Mouse (Mus musculus): Measurements from ENCODE around the gene Ccdc88b. TPM values are rescaled to one million over a fixed set of nuclear protein-coding genes. Genes with fewer than 3 reads are reported as not detected.
A peak's percentile ranks its signal among the peaks of the same experiment; 100 is the strongest.

Ccdc88b gene
- polyA plus RNA-seq, 1 experiment, result 1.1 TPM

- no peak overlapping the region for H3K9ac ChIP-seq (ENCODE audit: low read depth, poor library complexity, severe bottlenecking)
- no peak overlapping the region for H3K4me3 ChIP-seq (ENCODE audit: low read depth, low read length)
- H3K4me1 ChIP-seq (ENCODE audit: control insufficient read depth, insufficient read depth, low read length), result no peaks in the 10 kb centered on the region
- no peaks in the 10 kb centered on the region for H3K27me3 ChIP-seq (ENCODE audit: control insufficient read depth, insufficient read depth, low read length, poor library complexity, severe bottlenecking)
- peaks cover 10% of the 10 kb centered on the region for H3K9me3 ChIP-seq (replicated peaks; ENCODE audit: control insufficient read depth, insufficient read depth, low read length, poor library complexity, severe bottlenecking)
- no peak for TF ChIP-seq POLR2A (IDR thresholded peaks at IDR 0.05; ENCODE audit: insufficient read depth, low read length)
- TF ChIP-seq EP300 (IDR thresholded peaks at IDR 0.05; ENCODE audit: insufficient read depth, low read depth, low read length), result no peak
- no peak for TF ChIP-seq CTCF (IDR thresholded peaks at IDR 0.05; ENCODE audit: low read depth, low read length)
- no peaks in the 10 kb centered on the region for H3K36me3 ChIP-seq (ENCODE audit: control insufficient read depth, insufficient read depth, low read length, poor library complexity, severe bottlenecking)
- H3K27ac ChIP-seq (ENCODE audit: insufficient read depth, low read length), result no peak overlapping the region
These were observed 2.7 kb upstream of the Ccdc88b start for GRCm38 (mm10) chr19:6860706-6861105.

GRCm38 (mm10) chr19:6859971-6860370 lies 2.0 kb upstream of the Ccdc88b start:
- Histone ChIP-seq H3K36me3 (ENCODE audit: control insufficient read depth, insufficient read depth, low read length, poor library complexity, severe bottlenecking) (no peaks in the 10 kb centered on the region), H3K4me1 (ENCODE audit: control insufficient read depth, insufficient read depth, low read length) (no peaks in the 10 kb centered on the region), H3K27ac (ENCODE audit: insufficient read depth, low read length) (no peak overlapping the region), H3K27me3 (ENCODE audit: control insufficient read depth, insufficient read depth, low read length, poor library complexity, severe bottlenecking) (no peaks in the 10 kb centered on the region), H3K9me3 (replicated peaks; ENCODE audit: control insufficient read depth, insufficient read depth, low read length, poor library complexity, severe bottlenecking) (peaks cover 10% of the 10 kb centered on the region), H3K9ac (ENCODE audit: low read depth, poor library complexity, severe bottlenecking) (no peak overlapping the region), H3K4me3 (ENCODE audit: low read depth, low read length) (no peak overlapping the region)
- TF ChIP-seq POLR2A (IDR thresholded peaks at IDR 0.05; ENCODE audit: insufficient read depth, low read length) (no peak), CTCF (IDR thresholded peaks at IDR 0.05; ENCODE audit: low read depth, low read length) (no peak), EP300 (IDR thresholded peaks at IDR 0.05; ENCODE audit: insufficient read depth, low read depth, low read length) (no peak)

- no peaks in the 10 kb centered on the region for H3K27me3 ChIP-seq (ENCODE audit: control insufficient read depth, insufficient read depth, low read length, poor library complexity, severe bottlenecking)
- no peak overlapping the region for H3K4me3 ChIP-seq (ENCODE audit: low read depth, low read length)
- H3K27ac ChIP-seq (ENCODE audit: insufficient read depth, low read length), result no peak overlapping the region
- H3K9me3 ChIP-seq (replicated peaks; ENCODE audit: control insufficient read depth, insufficient read depth, low read length, poor library complexity, severe bottlenecking), result 0 out of 2 replicates have a peak, but pooled peaks cover 2% of the 10 kb centered on the region
- no peaks in the 10 kb centered on the region for H3K4me1 ChIP-seq (ENCODE audit: control insufficient read depth, insufficient read depth, low read length)
- TF ChIP-seq CTCF (IDR thresholded peaks at IDR 0.05; ENCODE audit: low read depth, low read length) (no peak), EP300 (IDR thresholded peaks at IDR 0.05; ENCODE audit: insufficient read depth, low read depth, low read length) (no peak), POLR2A (IDR thresholded peaks at IDR 0.05; ENCODE audit: insufficient read depth, low read length) (no peak)
- no peak overlapping the region for H3K9ac ChIP-seq (ENCODE audit: low read depth, poor library complexity, severe bottlenecking)
- H3K36me3 ChIP-seq (ENCODE audit: control insufficient read depth, insufficient read depth, low read length, poor library complexity, severe bottlenecking), result no peaks in the 10 kb centered on the region
These were observed 1.1 kb upstream of the Ccdc88b start for GRCm38 (mm10) chr19:6859032-6859651.

GRCm38 (mm10) chr19:6857391-6858005 lies 513 bp downstream of the Ccdc88b start:
- no peaks in the 10 kb centered on the region for H3K4me1 ChIP-seq (ENCODE audit: control insufficient read depth, insufficient read depth, low read length)
- no peaks in the 10 kb centered on the region for H3K27me3 ChIP-seq (ENCODE audit: control insufficient read depth, insufficient read depth, low read length, poor library complexity, severe bottlenecking)
- H3K4me3 ChIP-seq (ENCODE audit: low read depth, low read length), result no peak overlapping the region
- no peaks in the 10 kb centered on the region for H3K36me3 ChIP-seq (ENCODE audit: control insufficient read depth, insufficient read depth, low read length, poor library complexity, severe bottlenecking)
- no peak overlapping the region for H3K27ac ChIP-seq (ENCODE audit: insufficient read depth, low read length)
- H3K9ac ChIP-seq (ENCODE audit: low read depth, poor library complexity, severe bottlenecking), result no peak overlapping the region
- H3K9me3 ChIP-seq (replicated peaks; ENCODE audit: control insufficient read depth, insufficient read depth, low read length, poor library complexity, severe bottlenecking), result no peaks in the 10 kb centered on the region
- TF ChIP-seq EP300 (IDR thresholded peaks at IDR 0.05; ENCODE audit: insufficient read depth, low read depth, low read length), result no peak
- TF ChIP-seq POLR2A (IDR thresholded peaks at IDR 0.05; ENCODE audit: insufficient read depth, low read length), result no peak
- TF ChIP-seq CTCF (IDR thresholded peaks at IDR 0.05; ENCODE audit: low read depth, low read length), result no peak

GRCm38 (mm10) chr19:6857003-6857360 lies 1.0 kb downstream of the Ccdc88b start:
- no peak overlapping the region for H3K9ac ChIP-seq (ENCODE audit: low read depth, poor library complexity, severe bottlenecking)
- H3K4me3 ChIP-seq (ENCODE audit: low read depth, low read length), result no peak overlapping the region
- H3K36me3 ChIP-seq (ENCODE audit: control insufficient read depth, insufficient read depth, low read length, poor library complexity, severe bottlenecking), result no peaks in the 10 kb centered on the region
- TF ChIP-seq POLR2A (IDR thresholded peaks at IDR 0.05; ENCODE audit: insufficient read depth, low read length) (no peak), CTCF (IDR thresholded peaks at IDR 0.05; ENCODE audit: low read depth, low read length) (no peak), EP300 (IDR thresholded peaks at IDR 0.05; ENCODE audit: insufficient read depth, low read depth, low read length) (no peak)
- H3K9me3 ChIP-seq (replicated peaks; ENCODE audit: control insufficient read depth, insufficient read depth, low read length, poor library complexity, severe bottlenecking), result no peaks in the 10 kb centered on the region
- no peaks in the 10 kb centered on the region for H3K27me3 ChIP-seq (ENCODE audit: control insufficient read depth, insufficient read depth, low read length, poor library complexity, severe bottlenecking)
- H3K4me1 ChIP-seq (ENCODE audit: control insufficient read depth, insufficient read depth, low read length), result no peaks in the 10 kb centered on the region
- H3K27ac ChIP-seq (ENCODE audit: insufficient read depth, low read length), result no peak overlapping the region

- Histone ChIP-seq H3K36me3 (ENCODE audit: control insufficient read depth, insufficient read depth, low read length, poor library complexity, severe bottlenecking) (no peaks in the 10 kb centered on the region), H3K4me1 (ENCODE audit: control insufficient read depth, insufficient read depth, low read length) (no peaks in the 10 kb centered on the region), H3K27me3 (ENCODE audit: control insufficient read depth, insufficient read depth, low read length, poor library complexity, severe bottlenecking) (no peaks in the 10 kb centered on the region), H3K4me3 (ENCODE audit: low read depth, low read length) (0 out of 2 replicates have a peak overlapping the region, but pooled peaks have one; percentile 59), H3K9me3 (replicated peaks; ENCODE audit: control insufficient read depth, insufficient read depth, low read length, poor library complexity, severe bottlenecking) (no peaks in the 10 kb centered on the region), H3K27ac (ENCODE audit: insufficient read depth, low read length) (no peak overlapping the region), H3K9ac (ENCODE audit: low read depth, poor library complexity, severe bottlenecking) (no peak overlapping the region; the same call in 1 of the 2 replicates)
- TF ChIP-seq EP300 (IDR thresholded peaks at IDR 0.05; ENCODE audit: insufficient read depth, low read depth, low read length) (no peak), CTCF (IDR thresholded peaks at IDR 0.05; ENCODE audit: low read depth, low read length) (peak; percentile 38), POLR2A (IDR thresholded peaks at IDR 0.05; ENCODE audit: insufficient read depth, low read length) (no peak)
These were observed 1.6 kb downstream of the Ccdc88b start for GRCm38 (mm10) chr19:6856281-6857002.

All from ES-Bruce4 (cell line).